Mouse (Mus musculus): ENCODE data around the gene Fem1a.

DNA sequence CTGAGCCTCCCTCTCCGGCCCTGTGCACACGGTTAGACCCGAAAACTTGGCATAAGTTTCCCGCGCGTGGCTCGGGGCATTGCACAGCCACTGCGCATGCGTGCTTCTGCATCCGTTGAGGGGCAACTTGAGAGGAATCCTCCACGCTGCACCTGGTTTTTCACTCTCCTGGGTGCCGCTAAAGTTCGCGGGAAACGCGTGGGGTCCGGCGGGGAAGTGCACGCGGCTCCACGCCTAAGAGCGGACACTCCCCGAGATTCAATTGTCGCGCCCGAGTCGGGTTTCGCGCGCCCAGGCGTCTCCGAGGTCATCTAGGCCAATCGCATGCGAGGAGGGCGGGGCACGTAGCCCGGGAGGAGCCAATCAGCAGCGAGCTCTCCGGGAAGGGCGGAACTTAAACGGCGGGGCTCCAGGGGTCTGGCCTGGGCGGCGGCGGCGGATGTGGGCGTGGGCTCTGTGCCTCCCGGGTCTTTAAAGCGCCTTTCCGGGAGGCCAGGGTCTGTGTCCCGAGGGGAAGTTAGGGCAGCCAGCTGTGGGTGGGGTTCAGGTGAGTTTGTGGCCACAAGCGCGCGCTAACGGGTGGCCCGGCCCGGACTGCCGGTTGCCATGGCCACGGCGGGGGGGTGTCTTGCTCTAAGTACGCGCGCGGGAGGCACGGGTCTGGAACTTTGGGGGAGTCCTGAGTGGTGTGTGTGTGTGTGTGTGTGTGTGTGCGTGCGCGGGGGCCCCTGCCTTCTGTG lies 47.4 kb downstream of the Fem1a start:
- TF ChIP-seq CTCF (IDR thresholded peaks at IDR 0.05; ENCODE audit: borderline replicate concordance, extremely low read depth, insufficient read depth, insufficient read length) (no peak), POLR2A (IDR thresholded peaks at IDR 0.05; ENCODE audit: borderline replicate concordance, extremely low read depth, insufficient read depth, insufficient read length, poor library complexity, severe bottlenecking) (no peak)

Measured in brain, embryonic 14.5 days (tissue).